Mouse (Mus musculus): ENCODE results near the gene Sh3pxd2a. TPM values are rescaled to one million over a fixed set of nuclear protein-coding genes. Genes with fewer than 3 reads are reported as not detected.

The Sh3pxd2a gene
- total RNA-seq, 1 experiment from 2014 or later: 2.1 TPM

DNA sequence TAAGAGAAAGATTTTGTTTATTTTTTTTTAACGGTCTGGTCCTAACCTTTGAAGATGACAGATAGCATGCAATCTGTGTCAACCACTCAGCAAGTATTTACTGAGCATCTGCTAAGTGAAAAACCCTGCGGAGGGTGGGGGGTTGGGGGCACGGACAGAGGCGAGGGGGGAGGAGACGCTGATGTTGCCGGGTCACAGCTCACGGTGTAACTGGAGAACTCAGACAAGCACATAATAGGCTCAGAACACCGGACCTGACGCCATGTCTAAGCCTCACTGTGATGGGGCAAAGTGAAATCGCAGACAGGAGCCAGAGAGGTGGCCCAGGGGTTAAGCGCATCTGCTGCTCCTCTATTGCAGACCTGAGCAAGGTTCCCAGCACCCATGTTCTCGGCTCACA is 19.7 kb downstream of the Sh3pxd2a start:
- no peak for ATAC-seq (replicated peaks; ENCODE audit: low read depth, poor library complexity, severe bottlenecking)

DNA sequence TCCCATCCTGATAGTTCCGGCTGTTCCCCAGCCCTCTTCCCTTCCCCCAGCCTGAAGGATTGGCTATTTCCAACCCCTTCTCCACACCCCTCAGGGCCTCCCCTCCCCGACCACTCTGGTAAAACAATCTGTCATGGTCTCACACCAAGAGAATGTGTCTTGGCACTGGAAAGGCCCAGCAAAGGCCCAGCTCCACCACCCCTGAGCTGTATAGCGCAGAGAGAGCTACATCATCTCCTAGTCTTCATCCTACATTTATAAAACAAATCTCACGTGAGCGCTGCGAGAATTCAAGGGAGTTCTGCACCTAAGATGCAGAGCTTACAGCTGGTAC is 21.9 kb downstream of the Sh3pxd2a start:
- no peak for ATAC-seq (replicated peaks; ENCODE audit: low read depth, poor library complexity, severe bottlenecking)

DNA sequence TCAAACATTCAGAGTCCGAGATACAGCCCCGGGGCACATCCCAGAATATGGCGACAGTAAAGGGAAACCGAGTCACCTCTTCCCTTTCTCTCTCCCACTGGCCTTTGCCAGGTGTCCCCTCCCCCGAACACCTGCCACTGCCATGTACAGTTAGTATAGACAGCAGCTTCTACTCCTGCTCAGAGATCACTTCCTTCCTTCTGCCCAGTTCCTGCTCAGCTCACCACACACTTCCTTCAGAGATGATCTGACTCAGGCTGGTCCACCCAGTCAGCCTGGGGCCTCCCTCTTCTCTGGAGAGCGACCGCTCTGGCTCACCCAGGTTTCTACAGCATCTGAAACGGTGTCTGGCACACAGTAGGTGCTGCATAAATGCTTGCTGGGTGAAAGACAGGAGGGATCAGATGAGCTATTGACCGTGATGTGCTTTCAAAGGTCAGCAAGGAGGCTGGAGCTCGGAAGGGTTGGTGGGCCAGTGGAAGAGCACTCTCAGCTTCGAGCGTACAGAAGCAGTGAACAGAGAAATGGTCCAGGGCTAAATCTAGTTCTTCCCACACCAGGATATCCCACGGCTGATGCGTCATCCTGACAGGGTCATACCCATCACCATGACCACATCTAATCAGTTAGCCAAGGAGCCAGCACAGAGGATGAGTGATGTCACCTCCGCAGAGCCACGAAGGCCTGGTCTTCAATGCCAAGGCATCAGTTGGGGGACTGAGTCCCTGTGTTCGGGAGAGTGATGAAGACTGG is 22.5 kb downstream of the Sh3pxd2a start:
- peak; percentile 74 for ATAC-seq (replicated peaks; ENCODE audit: low read depth, poor library complexity, severe bottlenecking)

DNA sequence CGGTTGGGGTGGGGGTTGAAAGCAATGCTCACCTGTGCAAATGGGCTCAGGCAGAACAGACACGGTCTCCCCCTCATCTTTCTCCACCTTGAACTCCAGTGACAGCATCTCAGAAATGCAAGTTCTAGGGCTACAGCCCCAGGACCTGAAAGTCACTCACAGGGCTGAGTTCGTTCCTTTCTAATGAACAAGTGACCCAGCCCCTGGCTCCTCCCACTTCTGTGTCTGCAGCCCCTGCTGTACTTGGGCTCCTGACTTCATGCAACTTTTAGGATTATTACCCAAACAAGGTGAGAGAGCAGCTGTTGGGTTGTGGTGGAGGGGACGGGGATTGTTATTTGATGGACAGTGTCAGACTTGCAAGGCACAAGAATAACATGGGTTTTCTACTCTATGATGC is 23.2 kb downstream of the Sh3pxd2a start:
- ATAC-seq (replicated peaks; ENCODE audit: low read depth, poor library complexity, severe bottlenecking): no peak

DNA sequence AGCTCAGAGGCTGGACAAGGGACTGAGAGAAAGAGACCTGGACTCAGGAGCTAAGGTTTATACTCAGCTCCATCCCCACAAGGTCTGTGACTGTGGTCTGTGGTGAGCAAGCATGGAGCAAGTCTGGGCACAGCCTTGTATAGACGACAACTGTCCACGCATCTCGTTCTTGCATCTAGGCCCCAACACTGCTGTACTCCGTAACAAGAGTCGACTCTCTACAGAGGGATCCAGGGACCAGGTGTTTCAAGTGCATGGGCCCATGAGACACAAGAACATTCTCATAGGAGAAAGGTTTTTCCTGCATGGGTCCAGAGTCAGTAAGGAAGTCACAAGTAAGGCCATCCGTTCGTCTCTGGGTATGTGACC is 23.8 kb downstream of the Sh3pxd2a start:
- 0 out of 2 replicates have a peak, but pooled peaks have one; percentile 30 for ATAC-seq (replicated peaks; ENCODE audit: low read depth, poor library complexity, severe bottlenecking)

DNA sequence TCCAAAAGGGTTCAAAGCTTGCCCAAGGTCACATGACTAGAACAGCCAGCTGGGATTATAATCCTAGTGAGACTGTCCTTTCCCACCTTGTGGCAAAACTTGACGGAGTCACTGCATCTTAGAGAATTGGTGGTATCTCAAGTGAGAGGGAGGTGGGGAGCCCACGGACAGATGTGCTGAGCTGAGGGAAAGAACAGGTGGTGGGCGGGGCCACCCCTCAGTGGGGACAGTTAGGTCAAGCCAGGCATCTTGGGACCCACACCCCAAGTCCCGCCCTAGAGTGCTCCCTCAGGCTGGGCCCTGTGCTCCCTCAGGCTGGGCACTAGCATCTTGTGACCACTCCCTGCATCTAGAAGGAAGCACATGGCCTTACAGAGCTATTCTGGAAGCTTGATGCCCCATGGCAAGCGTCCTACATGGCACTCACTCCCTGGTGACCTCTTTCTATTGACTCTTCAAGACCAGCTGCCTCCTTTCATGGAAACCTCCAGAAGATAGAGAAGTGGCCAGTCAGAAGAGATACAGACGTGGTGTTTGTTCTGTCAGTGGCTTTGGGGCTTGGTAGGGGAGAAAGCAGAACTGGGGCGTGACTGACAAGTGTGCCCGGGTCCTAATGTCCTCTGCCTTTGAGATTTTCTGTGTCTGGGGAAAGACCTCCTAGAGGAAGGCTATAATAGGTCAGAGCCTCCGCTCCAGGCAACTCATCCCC is 24.3 kb downstream of the Sh3pxd2a start:
- ATAC-seq (replicated peaks; ENCODE audit: low read depth, poor library complexity, severe bottlenecking): 0 out of 2 replicates have a peak, but pooled peaks have one; percentile 22

DNA sequence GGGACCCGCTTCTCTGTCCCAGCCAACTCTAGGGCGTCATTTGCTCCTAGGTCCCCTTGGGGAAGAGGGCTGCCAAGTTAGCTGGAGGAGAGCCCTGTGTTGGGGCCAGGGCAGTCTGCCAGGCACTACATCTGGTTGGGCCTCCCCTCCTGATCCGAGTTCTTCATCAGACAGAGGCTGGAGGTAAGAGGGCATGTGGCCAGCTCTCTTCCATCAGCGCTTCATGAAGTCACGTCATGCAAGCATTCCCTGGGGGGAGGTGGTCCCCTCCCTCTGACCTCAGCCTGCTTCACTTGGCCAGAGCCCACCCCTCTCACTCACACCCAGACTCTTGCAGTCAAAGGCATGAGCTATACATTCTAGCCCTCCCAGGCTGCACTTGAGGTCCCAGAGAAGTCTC is 25.8 kb downstream of the Sh3pxd2a start:
- no peak for ATAC-seq (replicated peaks; ENCODE audit: low read depth, poor library complexity, severe bottlenecking)

DNA sequence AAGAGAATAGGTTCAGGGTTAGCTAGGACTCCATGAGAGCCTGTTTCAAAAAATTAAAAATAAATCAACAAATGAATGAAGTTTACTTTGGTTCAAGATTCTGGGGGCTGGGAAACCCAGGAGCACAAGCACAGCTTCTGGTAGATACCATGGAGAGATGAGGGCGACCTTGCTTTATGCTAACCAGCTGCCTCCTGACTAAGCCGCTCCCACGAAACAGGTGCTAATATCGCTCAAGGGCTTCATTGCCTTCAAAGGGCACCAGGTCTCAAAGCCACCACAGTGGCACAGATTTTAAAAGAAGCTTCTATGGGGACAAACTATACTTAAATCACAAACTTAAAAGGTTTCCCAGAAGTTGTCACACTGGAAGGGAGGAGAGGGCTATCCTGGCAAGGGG is 27.2 kb downstream of the Sh3pxd2a start:
- no peak for ATAC-seq (replicated peaks; ENCODE audit: low read depth, poor library complexity, severe bottlenecking)

DNA sequence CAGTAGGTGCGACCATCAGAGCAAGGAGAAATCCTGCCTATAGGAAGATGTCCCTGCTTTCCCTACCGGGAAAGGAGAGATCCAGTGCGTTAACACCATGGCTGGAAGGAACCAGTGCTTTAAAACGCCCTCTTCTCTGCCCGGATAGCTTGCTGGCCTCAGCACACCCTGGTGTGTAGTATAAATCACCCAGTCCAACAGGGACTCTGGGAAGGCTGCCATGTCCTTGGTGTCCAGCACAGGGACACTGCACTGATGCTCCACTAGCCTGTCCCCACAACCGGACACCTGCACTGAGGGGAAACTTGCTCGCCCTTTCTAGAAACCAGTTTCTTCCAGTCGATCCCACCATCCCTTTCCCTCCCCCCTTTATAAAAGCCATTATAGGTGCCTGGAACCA is 28.0 kb downstream of the Sh3pxd2a start:
- ATAC-seq (replicated peaks; ENCODE audit: low read depth, poor library complexity, severe bottlenecking): no peak

DNA sequence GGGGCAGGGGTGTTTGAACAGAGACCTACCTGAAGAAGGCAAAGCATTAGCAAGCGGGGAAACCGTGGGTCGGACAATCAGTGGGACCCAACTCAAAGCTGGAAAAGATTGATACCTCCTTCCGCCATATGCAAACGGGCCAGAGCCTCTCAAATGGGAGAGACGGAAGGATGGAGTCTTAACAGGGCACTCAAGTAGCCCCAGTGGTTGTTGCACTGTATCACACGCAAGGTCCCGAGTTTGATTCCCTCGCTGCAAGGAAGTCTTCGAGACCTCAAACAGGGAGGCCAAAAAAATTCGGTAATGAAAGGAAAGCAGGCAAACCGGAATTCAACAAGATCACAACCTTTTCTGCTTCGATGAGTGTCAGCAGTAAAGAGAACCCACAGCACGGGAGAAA is 29.5 kb downstream of the Sh3pxd2a start:
- ATAC-seq (replicated peaks; ENCODE audit: low read depth, poor library complexity, severe bottlenecking): no peak

DNA sequence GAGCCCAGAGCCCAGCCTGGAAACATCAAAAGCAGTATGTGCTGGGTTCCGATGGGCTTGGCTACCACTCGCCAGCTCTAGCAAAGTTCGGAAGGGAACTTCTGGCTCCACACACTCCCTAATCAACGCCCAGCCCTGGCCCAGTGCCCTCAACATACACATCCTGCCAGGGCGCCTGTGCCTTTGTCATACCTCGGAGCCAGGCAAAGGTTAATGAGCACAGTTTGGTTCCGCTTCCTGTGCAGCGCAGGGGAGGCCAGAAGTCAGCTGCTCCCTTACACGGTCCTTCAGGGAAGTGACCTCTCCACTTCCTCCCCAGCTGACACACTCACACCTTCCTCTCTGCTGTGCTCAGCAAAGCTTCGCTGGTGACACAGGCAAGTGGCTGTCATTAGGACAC is 31.9 kb downstream of the Sh3pxd2a start:
- ATAC-seq (replicated peaks; ENCODE audit: low read depth, poor library complexity, severe bottlenecking): peak; percentile 87

DNA sequence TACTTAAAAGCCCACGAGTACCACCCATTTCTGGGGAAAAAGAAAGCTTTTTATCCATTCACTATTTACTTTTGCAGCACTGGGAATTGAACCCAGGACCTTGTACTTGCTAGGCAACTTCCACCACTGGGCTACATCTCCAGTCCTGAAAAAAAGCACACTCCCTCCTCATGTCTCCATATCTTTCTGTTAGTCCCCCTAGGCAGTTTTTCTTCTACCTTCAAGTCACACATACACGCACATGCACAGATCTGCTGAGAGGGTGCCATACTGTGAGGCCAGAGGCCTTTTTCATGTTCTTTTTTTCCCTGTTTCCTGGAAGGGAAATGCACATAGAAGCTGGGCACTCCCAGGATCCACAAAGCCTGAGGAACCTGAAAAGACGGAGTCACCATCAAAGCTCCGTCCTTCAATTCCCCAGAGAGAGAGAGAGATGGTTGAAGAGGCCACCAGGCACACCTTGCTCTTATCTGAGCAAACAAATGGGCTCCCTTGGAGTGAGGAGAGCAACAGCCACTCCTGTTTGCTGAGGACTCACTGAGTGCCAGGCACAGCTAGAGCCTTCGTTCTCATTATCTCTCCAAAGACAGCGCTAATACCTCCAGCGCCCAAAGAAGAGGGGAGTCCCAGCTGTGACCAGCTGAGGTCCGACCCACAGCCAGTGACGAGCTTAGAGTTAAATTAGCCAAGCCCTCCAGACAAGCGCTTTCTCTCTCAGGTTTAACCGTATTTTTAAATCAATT is 32.8 kb downstream of the Sh3pxd2a start:
- ATAC-seq (replicated peaks; ENCODE audit: low read depth, poor library complexity, severe bottlenecking): peak; percentile 55

DNA sequence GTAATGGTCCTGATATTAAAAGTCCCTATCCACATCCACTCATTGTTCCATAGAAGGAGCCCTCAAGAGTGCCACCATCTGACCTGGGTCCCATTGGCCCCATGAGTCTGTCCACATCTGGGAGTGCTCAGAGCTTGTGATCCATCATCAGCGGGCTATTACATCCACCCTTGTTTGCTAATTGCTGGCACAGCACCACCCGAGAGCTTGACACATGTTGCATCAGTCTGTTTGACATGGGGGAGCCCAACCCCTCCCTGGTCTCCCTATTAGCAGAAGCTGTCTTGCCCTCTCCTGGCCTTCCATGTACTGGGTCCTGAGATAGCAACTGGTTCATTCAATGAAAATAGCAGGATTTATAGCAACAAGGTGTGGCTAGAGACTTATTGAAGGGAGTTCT is 34.0 kb downstream of the Sh3pxd2a start:
- ATAC-seq (replicated peaks; ENCODE audit: low read depth, poor library complexity, severe bottlenecking): no peak

DNA sequence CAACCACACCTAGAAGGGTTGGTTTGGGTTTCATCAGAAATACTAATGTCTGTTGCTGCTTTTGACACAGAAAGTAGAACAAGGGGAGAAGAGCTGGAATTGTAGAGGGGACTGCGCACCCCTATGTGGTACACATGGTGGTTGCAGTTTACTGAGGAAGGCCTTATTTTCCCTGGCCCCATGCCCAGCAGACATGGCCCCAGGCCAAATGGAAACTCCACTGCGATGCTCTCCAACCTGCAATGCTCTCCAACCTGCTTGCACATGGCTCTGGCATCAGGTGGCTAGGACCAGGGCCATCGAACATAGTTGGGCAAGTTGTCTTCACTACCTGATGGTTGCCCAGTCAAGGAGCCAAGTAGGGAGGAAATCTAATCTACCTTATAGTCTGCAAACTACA is 35.0 kb downstream of the Sh3pxd2a start:
- no peak for ATAC-seq (replicated peaks; ENCODE audit: low read depth, poor library complexity, severe bottlenecking)

DNA sequence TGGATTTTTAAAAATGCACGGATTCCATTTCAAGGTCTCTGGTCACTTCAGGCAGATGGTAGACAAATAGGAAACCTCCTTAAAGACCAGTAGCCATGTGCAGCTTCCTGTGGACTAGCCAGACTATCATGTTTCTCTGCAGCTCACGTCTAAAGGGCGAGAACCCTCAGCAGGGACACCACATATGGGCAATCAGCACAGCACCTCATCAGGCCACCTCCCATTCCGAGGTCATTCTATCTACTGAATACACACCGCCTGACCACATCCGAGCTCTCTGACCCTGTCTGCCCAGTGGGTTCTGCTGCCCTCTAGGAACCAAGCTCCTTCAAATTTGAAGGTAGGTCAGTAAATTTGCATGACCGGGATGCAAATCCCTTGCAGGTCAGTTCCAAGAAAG is 35.4 kb downstream of the Sh3pxd2a start:
- ATAC-seq (replicated peaks; ENCODE audit: low read depth, poor library complexity, severe bottlenecking): no peak

DNA sequence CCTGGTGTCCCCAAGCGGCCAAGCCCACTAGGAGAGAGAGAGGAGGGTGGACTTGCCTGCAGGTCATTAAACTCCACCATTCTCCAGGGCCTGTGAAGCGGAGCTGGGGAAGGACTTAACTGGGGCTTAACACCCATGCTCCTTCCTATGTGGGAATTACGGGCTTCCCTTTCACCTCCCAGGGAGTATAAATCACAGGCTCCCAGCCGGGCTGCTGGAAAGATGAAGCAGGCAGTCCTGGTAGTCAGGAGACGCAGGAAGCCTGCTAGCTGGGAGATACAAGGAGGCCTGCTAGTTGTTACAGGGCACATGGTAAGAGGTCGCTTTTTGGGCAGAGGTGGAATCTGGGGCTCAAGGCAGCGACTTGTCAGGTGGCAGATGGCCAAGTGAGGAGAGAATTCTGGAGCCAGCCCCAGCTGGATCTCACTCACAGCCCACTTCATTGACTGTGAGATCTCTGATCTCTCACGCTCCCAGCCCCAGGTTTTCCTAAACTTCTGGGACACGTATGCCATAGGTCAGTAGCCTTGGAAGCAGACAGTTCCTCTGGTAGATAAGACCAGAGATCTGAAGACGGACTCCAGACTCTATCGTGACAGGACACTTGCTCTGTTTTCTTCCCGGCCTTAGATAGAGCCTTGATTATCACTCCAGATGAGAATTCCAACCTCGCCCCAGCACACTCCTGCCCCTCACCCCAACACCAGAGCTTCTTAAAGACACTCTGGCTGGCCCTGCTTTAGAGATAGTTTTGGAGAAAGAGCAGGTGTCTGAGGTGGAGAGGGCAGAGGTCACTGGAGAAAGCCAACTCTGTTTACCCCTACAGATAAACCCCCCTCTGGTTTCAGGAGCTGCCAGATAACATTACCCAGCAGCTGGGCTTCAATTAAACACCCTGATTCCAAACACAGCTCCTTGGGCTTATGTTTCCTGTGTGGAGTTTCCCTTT is 36.1 kb downstream of the Sh3pxd2a start:
- ATAC-seq (replicated peaks; ENCODE audit: low read depth, poor library complexity, severe bottlenecking): no peak

DNA sequence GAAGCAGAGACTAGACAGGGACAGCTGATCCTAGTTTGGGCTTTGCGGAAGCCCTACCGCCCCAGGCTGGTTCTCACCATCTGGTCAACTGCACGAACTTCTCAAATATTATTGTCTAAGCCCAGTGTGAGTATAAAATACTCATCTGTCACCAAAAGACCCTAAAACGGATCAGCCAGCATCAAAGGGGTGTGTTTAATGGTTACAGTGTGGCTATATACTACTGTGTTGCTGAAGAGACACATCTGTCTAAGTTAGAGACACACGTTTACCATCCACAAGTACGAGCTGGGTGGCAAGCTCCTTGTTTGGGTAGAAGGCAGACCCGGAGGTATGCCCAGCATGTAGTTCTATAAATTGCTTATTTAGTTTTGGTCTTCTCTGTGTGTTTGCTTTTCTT is 40.6 kb downstream of the Sh3pxd2a start:
- ATAC-seq (replicated peaks; ENCODE audit: low read depth, poor library complexity, severe bottlenecking): no peak

DNA sequence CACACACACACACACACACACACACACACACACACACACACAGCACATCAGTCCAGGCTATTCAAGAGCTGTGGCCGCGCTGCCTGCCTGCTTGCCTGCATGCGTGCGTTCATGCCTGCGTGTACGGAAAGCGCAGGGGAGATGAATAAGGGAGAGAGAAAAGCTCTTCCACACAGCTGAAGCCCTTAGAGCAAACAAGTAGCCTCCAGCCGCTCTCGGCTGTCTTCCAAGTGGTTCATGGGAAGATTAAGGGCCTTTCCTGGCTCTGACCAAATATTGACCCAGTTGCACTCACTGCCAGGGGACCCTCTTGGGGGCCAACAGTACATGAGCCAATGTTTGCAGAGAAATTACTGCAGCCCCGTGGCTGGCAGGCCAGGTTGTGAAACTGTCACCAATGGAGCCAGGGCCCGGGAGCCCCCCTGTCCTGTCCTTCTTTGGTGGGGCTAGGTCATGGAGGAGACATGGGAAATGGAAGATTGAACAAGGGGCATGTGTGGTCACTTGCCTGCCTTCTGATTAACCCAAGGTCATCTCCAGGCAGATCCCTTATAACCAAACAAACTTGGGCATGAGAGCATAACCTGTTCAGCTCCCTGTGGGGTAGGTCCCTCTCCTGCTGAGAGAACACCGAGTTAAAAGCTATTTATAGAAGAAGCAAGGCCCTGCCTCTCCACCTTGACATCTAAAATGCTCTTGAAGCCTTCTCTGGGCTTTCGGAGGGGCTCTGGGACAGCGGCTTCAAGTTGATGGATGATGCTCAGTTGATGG is 42.9 kb downstream of the Sh3pxd2a start:
- no peak for ATAC-seq (replicated peaks; ENCODE audit: low read depth, poor library complexity, severe bottlenecking)

DNA sequence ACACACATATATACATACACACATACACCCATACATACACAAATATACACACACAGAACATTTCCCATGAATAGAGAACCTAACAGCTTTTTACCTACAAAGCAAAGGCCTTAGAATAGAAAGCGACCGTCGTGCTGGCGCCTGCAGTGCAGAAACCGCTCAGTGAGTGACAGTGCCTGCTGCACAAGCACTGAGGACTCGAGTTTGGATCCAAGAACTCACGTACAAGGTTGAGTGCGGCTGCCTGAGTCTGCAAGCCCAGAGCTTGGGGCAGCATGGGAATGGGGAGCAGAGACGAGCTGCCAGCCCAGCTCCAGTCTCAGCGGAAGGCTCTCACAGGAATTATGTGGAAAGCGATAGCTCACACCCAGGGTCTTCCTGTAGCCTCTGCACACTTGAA is 43.7 kb downstream of the Sh3pxd2a start:
- no peak for ATAC-seq (replicated peaks; ENCODE audit: low read depth, poor library complexity, severe bottlenecking)

Data from common myeloid progenitor, adult 5-6 weeks (primary cell).